Mouse (Mus musculus) heart, adult 18-20 months (tissue): ENCODE measurements at regions not wholly inside any gene's neighbourhood (a gene's known extent, or its start where the extent isn't known, plus 50 kb on each side); places are given as distances from the start of the nearest gene placed in this dataset.
"Not testable (repeated sequence)": the region's sequence is repeated elsewhere in the genome, so short reads cannot be mapped to it uniquely, and the experiment has no call there.

ENCODE experiments used
- DNase-seq, 2 experiments: peaks; one replicate each; pipeline ENCODE4 v3.0.0; 2021 to 2022; ENCODE audit warnings: mixed read lengths in 1 of 2

DNA sequence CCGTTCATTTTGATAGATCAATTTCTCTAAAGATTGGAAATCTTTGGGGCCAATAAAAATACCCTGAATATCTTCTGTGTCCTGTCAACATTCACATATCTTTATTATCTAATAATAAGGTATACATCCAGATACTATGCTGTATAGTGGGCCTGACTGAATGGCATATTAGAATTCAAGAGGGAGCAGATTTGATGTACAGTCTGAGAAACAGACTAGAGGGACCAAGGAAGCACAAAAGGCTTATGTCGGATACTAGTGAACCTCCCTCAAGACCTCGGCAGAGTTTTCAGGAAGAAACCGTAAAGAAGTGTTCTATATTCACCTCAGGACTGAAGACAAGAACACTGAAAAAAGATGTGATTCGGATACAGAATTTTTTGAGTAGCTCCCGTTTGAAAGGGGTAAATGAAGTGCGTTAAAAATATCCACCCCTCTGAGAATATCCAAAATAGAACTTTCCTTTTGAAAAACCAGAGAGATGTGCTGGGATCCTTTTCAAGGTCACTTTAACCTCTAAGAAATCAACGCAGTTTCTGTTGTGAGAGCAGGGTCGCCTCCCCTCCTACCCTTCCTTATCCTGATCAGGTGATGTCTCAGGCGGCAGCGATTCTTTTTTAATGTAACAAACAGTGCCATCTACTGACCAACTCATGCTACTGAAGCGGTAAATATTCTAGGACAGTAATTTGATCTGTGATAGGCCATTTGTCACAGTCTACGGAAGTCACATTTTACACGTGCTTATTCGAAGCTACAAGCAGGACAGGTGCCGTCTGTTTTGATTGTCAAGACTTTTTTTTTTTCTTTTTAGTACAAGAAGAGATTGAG lies 485.1 kb upstream of the Hsf2 start:
- DNase-seq: peak; percentile 58 to 77

- DNase-seq: no peak
Measured at GRCm38 (mm10) chr10:57001723-57002110, 484.5 kb upstream of the Hsf2 start.

GRCm38 (mm10) chr10:57037641-57038040 lies 448.5 kb upstream of the Hsf2 start:
- no peak for DNase-seq

DNA sequence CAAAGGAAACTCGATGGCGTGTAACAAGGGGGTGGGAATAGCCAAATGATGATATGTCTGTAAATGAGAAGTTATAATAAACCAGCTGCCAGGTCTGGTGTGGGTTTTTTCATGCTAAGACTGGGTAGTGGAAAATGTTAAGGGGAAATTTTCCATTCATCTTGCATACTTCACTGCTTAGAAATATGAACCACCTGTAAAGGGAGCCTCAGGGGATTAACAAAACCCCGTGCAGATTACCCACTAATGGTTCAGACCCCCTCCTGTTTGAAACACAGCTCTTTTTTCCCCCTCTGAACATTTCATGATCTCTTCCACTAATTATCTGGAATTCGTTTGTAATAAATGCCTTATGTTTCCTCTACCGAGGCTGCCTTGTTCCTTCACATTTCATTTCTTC lies 446.0 kb upstream of the Hsf2 start:
- no peak for DNase-seq

GRCm38 (mm10) chr10:57046021-57046420 lies 440.2 kb upstream of the Hsf2 start:
- DNase-seq: peak in 1 of 2 experiments; percentile 6

- DNase-seq: peak; percentile 45
Measured at GRCm38 (mm10) chr10:57046891-57047290, 439.3 kb upstream of the Hsf2 start.

DNA sequence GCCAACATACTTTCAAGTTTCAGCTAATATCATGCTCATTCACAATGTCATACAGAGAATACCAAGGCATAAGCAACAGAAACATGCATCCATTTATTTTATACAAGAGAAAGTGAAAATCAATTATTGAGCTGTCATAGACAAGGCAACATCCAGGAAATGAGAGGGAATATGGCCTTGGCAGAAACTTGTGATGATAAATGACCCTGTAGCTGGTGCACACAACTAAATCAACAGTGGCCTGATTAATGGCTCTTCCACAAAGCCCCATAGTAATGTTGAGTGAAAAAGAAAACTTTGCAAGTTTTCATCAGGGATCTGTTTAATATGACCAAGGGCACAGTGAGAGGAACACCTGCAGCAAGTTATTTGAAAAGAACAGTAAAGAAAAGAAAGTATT lies 438.5 kb upstream of the Hsf2 start:
- no peak for DNase-seq

GRCm38 (mm10) chr10:57053375-57053774 lies 432.8 kb upstream of the Hsf2 start:
- not testable (repeated sequence) for DNase-seq

- no peak for DNase-seq
Measured at GRCm38 (mm10) chr10:57090131-57090530, 396.1 kb upstream of the Hsf2 start.

- DNase-seq: no peak
Measured at GRCm38 (mm10) chr10:57095920-57096319, 390.3 kb upstream of the Hsf2 start.

DNA sequence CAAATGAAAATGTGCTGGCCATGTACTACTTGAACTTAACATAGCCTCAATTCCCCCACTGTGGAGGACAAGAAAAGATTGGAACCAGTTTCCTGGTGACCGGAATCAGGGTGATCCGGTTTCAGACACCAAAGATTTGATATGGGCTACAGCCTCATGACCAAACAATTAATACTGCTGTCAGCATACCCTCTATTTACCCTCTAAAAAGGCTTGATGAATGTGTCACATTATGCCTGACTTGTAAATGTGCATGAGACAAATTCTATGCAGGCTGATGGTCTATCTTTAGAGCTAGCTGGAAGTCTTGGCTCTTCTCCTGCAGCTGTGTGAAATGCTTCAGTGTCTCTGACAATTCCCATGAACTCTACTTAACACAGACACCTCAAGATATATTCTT lies 372.8 kb upstream of the Hsf2 start:
- DNase-seq: peak; percentile 43 to 71

- peak; percentile 56 to 69 for DNase-seq
Measured at GRCm38 (mm10) chr10:57114696-57115271, 371.4 kb upstream of the Hsf2 start.

DNA sequence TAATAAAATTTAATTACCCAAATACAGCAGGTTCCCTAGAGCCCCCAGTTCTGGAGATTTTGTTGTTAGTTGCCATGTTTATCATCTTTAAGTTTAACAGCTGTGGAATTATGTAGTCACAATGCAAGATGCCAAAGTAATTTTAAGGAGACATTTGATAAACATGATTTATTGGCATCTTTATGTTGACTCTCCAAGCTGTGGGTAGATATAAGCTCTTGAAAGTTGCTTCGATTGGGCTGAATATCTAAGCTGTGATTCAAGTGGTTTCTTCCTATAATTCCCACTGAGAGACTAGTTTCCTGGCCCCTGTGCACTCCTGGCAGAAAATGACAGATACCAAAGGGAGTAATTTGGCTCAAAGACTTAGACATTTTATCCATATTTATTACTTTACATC lies 364.7 kb upstream of the Hsf2 start:
- no peak for DNase-seq

DNA sequence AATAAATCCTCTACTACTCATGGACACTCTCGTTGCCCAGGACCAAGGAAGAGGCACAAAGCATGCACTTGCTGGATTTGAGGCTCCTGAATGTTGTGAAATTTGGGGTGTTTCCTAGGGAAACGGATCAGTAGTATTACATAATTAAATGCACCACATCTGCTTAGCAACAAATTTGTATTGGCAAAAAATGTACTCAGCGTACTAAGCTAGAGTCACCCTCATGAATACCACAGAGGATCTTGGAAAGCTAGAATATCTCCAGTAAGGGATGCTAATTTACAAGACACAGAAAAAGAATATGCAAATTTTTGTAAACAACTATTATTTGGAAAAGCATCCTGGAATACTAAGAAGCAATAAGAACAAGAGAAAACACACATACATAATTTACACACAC lies 359.0 kb upstream of the Hsf2 start:
- no peak for DNase-seq

DNA sequence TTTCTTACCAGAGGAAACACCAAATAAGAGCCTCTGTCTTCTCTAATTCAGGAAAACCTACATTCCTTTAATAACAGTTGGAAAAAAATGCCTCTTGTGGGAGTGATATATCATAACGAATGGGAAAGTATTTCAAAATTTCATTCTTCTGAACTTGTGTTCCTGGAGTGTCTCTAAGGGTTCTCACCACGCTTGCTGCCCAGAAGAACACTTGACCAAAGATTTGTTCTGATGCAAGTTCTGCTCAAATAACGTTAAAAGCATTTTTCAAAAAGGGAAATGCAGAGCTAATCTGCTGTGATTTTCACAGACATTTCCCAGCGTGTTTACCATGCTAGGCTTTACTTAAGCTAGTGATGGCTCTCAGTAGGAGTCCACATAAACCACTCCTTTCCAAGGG lies 329.8 kb upstream of the Hsf2 start:
- no peak for DNase-seq

DNA sequence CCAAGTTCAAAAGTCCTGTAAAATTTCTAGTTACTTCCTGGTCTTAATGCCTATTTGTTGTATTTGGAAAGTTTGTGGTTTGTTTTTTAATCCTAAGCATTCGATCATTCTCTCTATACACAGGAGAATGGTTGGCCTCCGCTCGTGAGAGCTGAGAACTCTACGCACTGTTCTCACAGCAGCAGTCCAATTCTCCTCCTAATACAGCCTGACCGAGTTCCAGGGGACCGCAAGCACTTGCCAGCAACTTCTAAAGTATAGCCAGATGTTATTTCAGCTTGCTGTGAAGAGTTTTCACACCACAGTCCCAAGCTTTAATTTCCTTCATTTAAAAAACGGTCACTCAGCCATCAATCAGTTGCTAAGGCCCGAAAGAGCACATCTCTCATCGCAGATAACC lies 329.3 kb upstream of the Hsf2 start:
- peak; percentile 37 to 44 for DNase-seq

DNA sequence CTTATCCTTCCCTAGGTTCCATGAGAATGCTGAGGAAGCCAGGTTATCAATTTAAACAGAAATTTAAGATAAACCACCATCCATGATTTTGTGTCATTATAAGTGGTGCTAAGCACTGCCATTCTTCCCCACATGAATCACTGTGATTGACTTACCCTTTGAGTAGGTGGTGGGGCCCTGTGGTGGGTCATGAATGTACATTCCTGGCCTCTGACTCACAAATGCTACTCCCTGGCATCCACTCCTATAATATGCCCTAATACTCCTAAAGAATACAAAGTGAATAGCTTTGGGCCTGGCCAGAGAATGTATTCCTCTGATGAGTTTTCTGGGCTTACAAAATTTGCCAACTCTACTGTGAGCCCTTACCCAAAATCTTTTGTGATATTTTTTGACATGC lies 325.6 kb upstream of the Hsf2 start:
- DNase-seq: no peak

- DNase-seq: no peak
Measured at GRCm38 (mm10) chr10:57163359-57163758, 322.8 kb upstream of the Hsf2 start.

DNA sequence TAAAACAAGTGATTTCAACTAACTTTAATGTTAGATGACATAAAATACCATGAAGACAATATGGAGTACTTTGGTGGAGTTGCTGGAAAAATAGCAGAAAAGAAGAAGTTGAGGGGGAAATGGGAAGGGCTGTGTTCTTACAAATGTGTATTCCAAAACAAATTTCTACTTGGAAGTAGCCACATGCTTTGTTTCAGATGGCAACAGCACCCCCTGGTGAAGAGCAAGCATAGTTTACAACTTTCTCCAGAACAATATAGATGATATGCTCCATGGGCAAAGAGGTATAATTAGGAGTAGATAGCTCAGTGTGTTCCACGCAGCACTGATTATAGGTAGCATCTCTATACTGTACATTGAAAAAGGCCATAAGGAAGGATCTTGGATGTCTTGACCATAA lies 302.6 kb upstream of the Hsf2 start:
- DNase-seq: peak; percentile 37 to 79

- no peak for DNase-seq
Measured at GRCm38 (mm10) chr10:57210701-57211100, 275.5 kb upstream of the Hsf2 start.

GRCm38 (mm10) chr10:57231117-57231516 lies 255.1 kb upstream of the Hsf2 start:
- DNase-seq: peak; percentile 43 to 52

DNA sequence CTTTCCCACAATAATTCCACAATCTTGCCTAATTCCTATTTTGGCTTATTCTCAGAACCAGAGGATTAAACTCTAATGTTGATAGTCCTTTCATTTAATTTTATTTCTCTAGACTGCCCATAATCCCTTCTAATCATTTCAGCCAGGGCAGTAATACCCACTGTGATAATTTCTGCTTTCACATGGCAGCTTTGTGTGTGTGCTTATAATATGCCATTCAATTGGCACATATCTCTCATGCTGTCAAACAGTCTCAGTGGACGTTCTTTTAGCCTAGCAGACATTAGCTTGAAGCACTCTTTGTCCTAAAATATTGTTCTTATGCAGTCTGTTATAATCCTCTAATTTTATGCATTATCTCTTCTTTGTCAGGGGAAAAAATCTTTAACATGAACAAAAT lies 205.0 kb upstream of the Hsf2 start:
- no peak for DNase-seq

DNA sequence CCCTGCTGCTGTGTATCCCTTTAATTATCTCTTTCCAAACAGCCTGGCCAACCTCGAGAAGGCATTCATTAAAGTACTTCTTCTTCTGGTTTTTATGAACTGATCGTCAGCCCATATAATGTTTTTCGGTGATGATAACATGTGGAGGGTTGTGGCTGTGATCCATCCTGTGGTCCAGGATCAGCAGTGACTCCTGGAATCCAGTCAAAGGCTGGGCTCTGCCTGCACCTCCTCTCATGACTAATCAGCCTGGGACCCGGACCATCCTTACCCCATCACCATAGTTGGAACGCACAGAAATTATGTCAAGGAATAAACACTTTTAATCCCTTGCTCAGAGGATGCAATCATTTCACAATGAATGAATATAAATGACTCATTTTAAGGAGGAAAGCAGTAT lies 203.3 kb upstream of the Hsf2 start:
- peak in 1 of 2 experiments; percentile 6 for DNase-seq

DNA sequence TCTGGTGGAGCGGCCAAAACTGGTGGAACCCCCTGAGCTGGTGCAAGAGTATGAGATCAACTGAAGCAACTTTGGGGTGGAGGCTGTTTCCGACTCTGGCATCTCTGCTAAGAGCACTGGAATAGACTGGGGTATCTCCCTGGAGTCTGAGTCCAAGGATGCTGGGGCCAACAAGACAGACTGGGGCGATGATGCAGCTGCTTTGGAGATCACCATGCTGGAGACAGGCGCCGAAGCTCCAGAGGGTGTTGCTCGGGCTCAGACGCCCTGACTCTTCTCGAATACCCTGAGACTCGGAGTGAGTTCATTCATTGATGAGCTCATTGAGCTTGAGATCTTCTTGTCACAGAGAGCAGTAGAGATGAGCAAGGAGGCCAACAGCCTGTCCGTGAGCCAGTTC lies 194.6 kb upstream of the Hsf2 start:
- peak in 1 of 2 experiments; percentile 8 for DNase-seq
